Mouse (Mus musculus) olfactory bulb, adult 2 months (tissue): ENCODE measurements at regions not wholly inside any gene's neighbourhood (a gene's known extent, or its start where the extent isn't known, plus 50 kb on each side); places are given as distances from the start of the nearest gene placed in this dataset.

Source experiments
- CTCF ChIP-seq: fragments of 200-500 bp; IDR thresholded peaks from 2 replicates; pipeline ENCODE4 v1.5.1; 2012; ENCODE audit warnings: low read depth, mild to moderate bottlenecking, low read length, moderate library complexity; ENCODE audit not compliant: insufficient read depth
- POLR2A ChIP-seq: fragments of 200-500 bp; IDR thresholded peaks from 2 replicates; pipeline ENCODE4 v1.6.1; 2012; ENCODE audit warnings: mild to moderate bottlenecking, low read depth, low read length, moderate library complexity; ENCODE audit not compliant: insufficient read depth

GRCm38 (mm10) chr10:96395017-96395416 lies 221.8 kb upstream of the Btg1 start:
- TF ChIP-seq CTCF (no peak), POLR2A (no peak)
